Mouse (Mus musculus): ENCODE results near the gene Pip4k2a. TPM values are rescaled to one million over a fixed set of nuclear protein-coding genes. Genes with fewer than 3 reads are reported as not detected.

Pip4k2a gene
- polyA plus RNA-seq, 1 experiment from 2014 or later = 14.3 TPM

- peak overlapping the region; percentile 36 for H3K4me3 ChIP-seq (ENCODE audit: low read length)
- 0 out of 2 replicates have a peak, but pooled peaks have one; percentile 26 for ATAC-seq (ENCODE audit: low FRiP score, low TSS enrichment)
- peaks cover 4% of the 10 kb centered on the region; the same call in 1 of the 2 replicates for H3K4me1 ChIP-seq (ENCODE audit: control insufficient read depth, insufficient read depth, low read length)
- no peak overlapping the region for H3K9ac ChIP-seq (ENCODE audit: low read depth, low read length)
- peak overlapping the region; percentile 60; the same call in 1 of the 2 replicates for H3K4me2 ChIP-seq (replicated peaks; ENCODE audit: low read depth, low read length)
- no peak overlapping the region for H3K27ac ChIP-seq (ENCODE audit: low read depth, low read length)
- no peaks in the 10 kb centered on the region for H3K36me3 ChIP-seq (ENCODE audit: control insufficient read depth, insufficient read depth, low read length)
- WGBS = 6% methylated on average over 19 of the region's 19 CpGs
- peaks cover 34% of the 10 kb centered on the region for H3K27me3 ChIP-seq (ENCODE audit: control insufficient read depth, insufficient read depth, low read length)
- no peaks in the 10 kb centered on the region for H3K9me3 ChIP-seq (ENCODE audit: control insufficient read depth, low read length)
Observed at GRCm38 (mm10) chr2:18801281-18801862, 196.6 kb downstream of the Pip4k2a start.

GRCm38 (mm10) chr2:18800646-18801251 lies 197.2 kb downstream of the Pip4k2a start:
- 2% methylated on average over 24 of the region's 24 CpGs for WGBS
- 0 out of 2 replicates have a peak, but pooled peaks have one; percentile 3 for ATAC-seq (ENCODE audit: low FRiP score, low TSS enrichment)
- Histone ChIP-seq H3K9ac (ENCODE audit: low read depth, low read length) (peak overlapping the region; percentile 18; the same call in 1 of the 2 replicates), H3K4me1 (ENCODE audit: control insufficient read depth, insufficient read depth, low read length) (peaks cover 4% of the 10 kb centered on the region; the same call in 1 of the 2 replicates), H3K4me2 (replicated peaks; ENCODE audit: low read depth, low read length) (peak overlapping the region; percentile 60), H3K27me3 (ENCODE audit: control insufficient read depth, insufficient read depth, low read length) (peaks cover 34% of the 10 kb centered on the region), H3K36me3 (ENCODE audit: control insufficient read depth, insufficient read depth, low read length) (no peaks in the 10 kb centered on the region), H3K4me3 (ENCODE audit: low read length) (peak overlapping the region; percentile 36), H3K27ac (ENCODE audit: low read depth, low read length) (no peak overlapping the region), H3K9me3 (ENCODE audit: control insufficient read depth, low read length) (no peaks in the 10 kb centered on the region)

GRCm38 (mm10) chr2:18799966-18800645 lies 197.8 kb downstream of the Pip4k2a start:
- Histone ChIP-seq H3K27me3 (ENCODE audit: control insufficient read depth, insufficient read depth, low read length) (peaks cover 34% of the 10 kb centered on the region), H3K36me3 (ENCODE audit: control insufficient read depth, insufficient read depth, low read length) (no peaks in the 10 kb centered on the region), H3K4me3 (ENCODE audit: low read length) (peak overlapping the region; percentile 36), H3K9me3 (ENCODE audit: control insufficient read depth, low read length) (no peaks in the 10 kb centered on the region), H3K9ac (ENCODE audit: low read depth, low read length) (peak overlapping the region; percentile 18; the same call in 1 of the 2 replicates), H3K4me2 (replicated peaks; ENCODE audit: low read depth, low read length) (peak overlapping the region; percentile 60), H3K4me1 (ENCODE audit: control insufficient read depth, insufficient read depth, low read length) (peaks cover 4% of the 10 kb centered on the region; the same call in 1 of the 2 replicates), H3K27ac (ENCODE audit: low read depth, low read length) (no peak overlapping the region)
- peak; percentile 56; the same call in 1 of the 2 replicates for ATAC-seq (ENCODE audit: low FRiP score, low TSS enrichment)
- WGBS = under 1% methylated on average over 46 of the region's 46 CpGs

- H3K9ac ChIP-seq (ENCODE audit: low read depth, low read length) = no peak overlapping the region
- WGBS = 12% methylated on average over 17 of the region's 17 CpGs
Observed at GRCm38 (mm10) chr2:18799265-18799965, 198.5 kb downstream of the Pip4k2a start.

GRCm38 (mm10) chr2:18797776-18798175 lies 200.2 kb downstream of the Pip4k2a start:
- ATAC-seq (ENCODE audit: low FRiP score, low TSS enrichment) = no peak
- Histone ChIP-seq H3K27me3 (ENCODE audit: control insufficient read depth, insufficient read depth, low read length) (peaks cover 33% of the 10 kb centered on the region), H3K9me3 (ENCODE audit: control insufficient read depth, low read length) (no peaks in the 10 kb centered on the region), H3K4me2 (replicated peaks; ENCODE audit: low read depth, low read length) (no peak overlapping the region), H3K4me3 (ENCODE audit: low read length) (no peak overlapping the region), H3K27ac (ENCODE audit: low read depth, low read length) (no peak overlapping the region), H3K36me3 (ENCODE audit: control insufficient read depth, insufficient read depth, low read length) (no peaks in the 10 kb centered on the region), H3K9ac (ENCODE audit: low read depth, low read length) (no peak overlapping the region), H3K4me1 (ENCODE audit: control insufficient read depth, insufficient read depth, low read length) (peaks cover 4% of the 10 kb centered on the region; the same call in 1 of the 2 replicates)
- 79% methylated on average over 8 of the region's 8 CpGs for WGBS

More at GRCm38 (mm10) chr2:18799265-18799965, 198.5 kb downstream of the Pip4k2a start:
- peaks cover 34% of the 10 kb centered on the region for H3K27me3 ChIP-seq (ENCODE audit: control insufficient read depth, insufficient read depth, low read length)
- peak overlapping the region; percentile 60 for H3K4me2 ChIP-seq (replicated peaks; ENCODE audit: low read depth, low read length)
- peaks cover 4% of the 10 kb centered on the region; the same call in 1 of the 2 replicates for H3K4me1 ChIP-seq (ENCODE audit: control insufficient read depth, insufficient read depth, low read length)
- peak; percentile 10; the same call in 1 of the 2 replicates for ATAC-seq (ENCODE audit: low FRiP score, low TSS enrichment)
- H3K36me3 ChIP-seq (ENCODE audit: control insufficient read depth, insufficient read depth, low read length) = no peaks in the 10 kb centered on the region
- H3K9me3 ChIP-seq (ENCODE audit: control insufficient read depth, low read length) = no peaks in the 10 kb centered on the region
- H3K27ac ChIP-seq (ENCODE audit: low read depth, low read length) = no peak overlapping the region
- peak overlapping the region; percentile 36 for H3K4me3 ChIP-seq (ENCODE audit: low read length)

- H3K9ac ChIP-seq (ENCODE audit: low read depth, low read length) = no peak overlapping the region
- no peak overlapping the region for H3K4me2 ChIP-seq (replicated peaks; ENCODE audit: low read depth, low read length)
- no peaks in the 10 kb centered on the region for H3K36me3 ChIP-seq (ENCODE audit: control insufficient read depth, insufficient read depth, low read length)
- H3K4me1 ChIP-seq (ENCODE audit: control insufficient read depth, insufficient read depth, low read length) = no peaks in the 10 kb centered on the region
- WGBS = 80% methylated on average over 4 of the region's 4 CpGs
- no peak overlapping the region for H3K27ac ChIP-seq (ENCODE audit: low read depth, low read length)
- ATAC-seq (ENCODE audit: low FRiP score, low TSS enrichment) = no peak
- no peaks in the 10 kb centered on the region for H3K9me3 ChIP-seq (ENCODE audit: control insufficient read depth, low read length)
- no peak overlapping the region for H3K4me3 ChIP-seq (ENCODE audit: low read length)
- H3K27me3 ChIP-seq (ENCODE audit: control insufficient read depth, insufficient read depth, low read length) = peaks cover 8% of the 10 kb centered on the region; the same call in 1 of the 2 replicates
Observed at GRCm38 (mm10) chr2:18794261-18794660, 203.7 kb downstream of the Pip4k2a start.

Other genes with a start within 250 kb of the Pip4k2a start
- 0.21 and 0.47 TPM in 2 replicates for gene 4930426L09Rik, start 217 bp upstream of the Pip4k2a start, polyA plus RNA-seq (2014; fragmentation: Nextera tagmentation; extraction: Ambion mirVana)
- gene Armc3, start 201.2 kb upstream of the Pip4k2a start, polyA plus RNA-seq (2014; fragmentation: Nextera tagmentation; extraction: Ambion mirVana) = 0.09 and 0.24 TPM in 2 replicates